Mouse (Mus musculus): ENCODE measurements around the gene Pcid2. TPM values are rescaled to one million over a fixed set of nuclear protein-coding genes. Genes with fewer than 3 reads are reported as not detected.
A peak's percentile ranks its signal among the peaks of the same experiment; 100 is the strongest.
"Not testable (repeated sequence)": the region's sequence is repeated elsewhere in the genome, so short reads cannot be mapped to it uniquely, and the experiment has no call there.

Gene Pcid2
- 46.5 and 49.9 TPM in 2 replicates for polyA plus RNA-seq (2015; fragmentation: Nextera tagmentation; extraction: Ambion mirVana)

DNA sequence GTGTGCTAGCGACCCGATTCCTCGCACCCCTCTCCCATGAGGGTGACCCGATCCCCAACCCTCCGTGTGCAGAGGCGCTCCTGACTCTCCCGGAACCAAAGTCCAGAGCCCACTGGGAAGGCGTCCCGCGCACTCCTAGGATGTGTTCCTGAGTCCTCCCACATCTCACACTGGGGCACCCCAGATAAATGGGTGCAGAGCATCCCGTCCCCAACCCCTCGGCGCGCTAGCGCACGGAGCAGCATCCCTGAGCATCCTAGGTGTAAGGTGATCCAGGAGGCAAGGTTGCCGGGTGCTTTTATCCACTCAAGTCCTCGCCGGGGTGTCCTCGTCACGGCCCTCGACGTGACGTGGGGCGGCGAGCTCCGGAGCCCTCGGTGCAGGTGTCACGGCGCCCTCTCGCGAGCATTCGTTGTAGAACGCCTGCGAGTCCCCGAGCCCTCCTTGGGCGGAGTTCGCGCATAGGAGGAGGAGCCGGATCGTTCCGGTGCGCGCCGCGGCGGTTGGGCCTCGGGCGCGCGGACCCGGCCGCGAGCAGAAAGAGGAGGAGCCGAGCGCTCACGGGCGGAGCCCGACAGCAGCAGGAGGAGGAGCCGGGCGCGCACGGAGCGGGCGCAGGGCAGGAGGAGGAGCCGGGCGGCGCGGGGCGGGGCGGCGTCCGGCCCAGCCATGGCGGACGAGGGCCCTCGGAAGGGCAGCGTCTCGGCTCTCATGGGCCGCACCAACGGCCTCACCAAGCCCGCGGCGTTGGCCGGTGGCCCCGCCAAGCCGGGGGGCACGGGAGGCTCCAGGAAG, at the start of gene Pcid2, which contains the start of gene Cul4a:
Gene Pcid2 (minus strand): TSS at position 373 of the 795 bp plus-strand sequence.
Gene Cul4a (plus strand): TSS at position 535 of the 795 bp plus-strand sequence.
- no peaks in the 10 kb centered on the region for H3K9me3 ChIP-seq (ENCODE audit: low read length)
- no peaks in the 10 kb centered on the region for H3K27me3 ChIP-seq (ENCODE audit: insufficient read depth, low read length)
- peak within 1 kb of the TSS; percentile 76 for H3K4me3 ChIP-seq (ENCODE audit: low read length)
- H3K36me3 ChIP-seq (ENCODE audit: insufficient read depth, low read length) = peaks cover 6% of the 10 kb centered on the region
- peak; percentile 96 for ATAC-seq (ENCODE audit: low FRiP score, low TSS enrichment)
- H3K27ac ChIP-seq (ENCODE audit: low read length) = peak within 1 kb of the TSS; percentile 92
- peak within 1 kb of the TSS; percentile 95 for H3K4me2 ChIP-seq (replicated peaks; ENCODE audit: low read depth, low read length)
- under 1% methylated on average over 74 of the region's 87 CpGs for WGBS
- H3K4me1 ChIP-seq (ENCODE audit: insufficient read depth, low read length) = peaks cover 30% of the 10 kb centered on the region
- peak within 1 kb of the TSS; percentile 97 for H3K9ac ChIP-seq (replicated peaks; ENCODE audit: low read length)

DNA sequence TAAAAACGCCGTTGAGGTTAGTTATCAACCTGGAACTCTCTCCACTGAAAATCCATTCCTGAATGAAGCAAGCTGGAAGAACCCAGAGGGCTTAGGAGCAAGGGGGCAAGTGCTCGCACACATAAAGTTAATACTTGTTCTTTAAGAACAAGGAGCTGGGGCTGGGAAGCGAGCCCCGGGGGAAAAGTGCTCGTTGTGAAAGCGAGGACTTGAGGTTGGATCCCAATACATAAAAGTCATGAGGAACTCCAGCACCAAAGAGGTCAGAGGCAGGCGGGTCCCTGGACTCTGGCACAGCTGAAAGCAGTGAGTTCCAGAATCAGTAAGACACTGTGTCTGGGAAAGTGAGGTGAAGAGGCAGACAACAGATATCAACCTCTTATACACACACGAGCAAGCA, 48.8 kb upstream of the Pcid2 start:
- Histone ChIP-seq H3K4me3 (ENCODE audit: low read length) (no peak overlapping the region), H3K9me3 (ENCODE audit: low read length) (no peaks in the 10 kb centered on the region; the same call in 1 of the 2 replicates), H3K36me3 (ENCODE audit: insufficient read depth, low read length) (peaks cover 3% of the 10 kb centered on the region), H3K4me1 (ENCODE audit: insufficient read depth, low read length) (peaks cover 3% of the 10 kb centered on the region; the same call in 1 of the 2 replicates), H3K27ac (ENCODE audit: low read length) (no peak overlapping the region), H3K4me2 (replicated peaks; ENCODE audit: low read depth, low read length) (no peak overlapping the region), H3K27me3 (ENCODE audit: insufficient read depth, low read length) (no peaks in the 10 kb centered on the region), H3K9ac (replicated peaks; ENCODE audit: low read length) (no peak overlapping the region)
- 70% methylated on average over 9 of the region's 9 CpGs for WGBS
- no peak for ATAC-seq (ENCODE audit: low FRiP score, low TSS enrichment)

DNA sequence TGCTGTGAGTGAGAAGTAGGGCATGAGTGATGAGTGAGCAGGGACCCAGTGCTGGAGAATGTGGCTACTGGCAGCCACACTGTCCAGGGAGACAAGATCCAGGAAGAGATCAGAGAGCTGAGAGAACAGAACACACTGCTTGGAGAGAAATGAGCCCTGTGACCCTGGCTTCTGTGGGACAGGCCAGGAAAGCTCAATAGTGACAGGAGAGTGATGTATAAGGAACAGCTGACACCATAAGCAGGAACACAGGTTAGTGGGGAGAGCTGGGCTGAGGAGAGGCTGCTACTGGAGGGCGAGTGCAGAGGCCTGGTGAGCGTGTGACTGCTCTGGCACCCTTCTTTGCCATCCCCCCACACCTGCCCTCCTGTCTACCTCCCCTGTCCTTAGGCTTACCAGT, 45.7 kb upstream of the Pcid2 start:
- peaks cover 28% of the 10 kb centered on the region for H3K36me3 ChIP-seq (ENCODE audit: insufficient read depth, low read length)
- no peak overlapping the region for H3K9ac ChIP-seq (replicated peaks; ENCODE audit: low read length)
- H3K4me1 ChIP-seq (ENCODE audit: insufficient read depth, low read length) = no peaks in the 10 kb centered on the region
- H3K4me3 ChIP-seq (ENCODE audit: low read length) = no peak overlapping the region
- ATAC-seq (ENCODE audit: low FRiP score, low TSS enrichment) = no peak
- no peak overlapping the region for H3K4me2 ChIP-seq (replicated peaks; ENCODE audit: low read depth, low read length)
- H3K27me3 ChIP-seq (ENCODE audit: insufficient read depth, low read length) = no peaks in the 10 kb centered on the region
- 85% methylated on average over 2 of the region's 2 CpGs for WGBS
- H3K27ac ChIP-seq (ENCODE audit: low read length) = no peak overlapping the region
- no peaks in the 10 kb centered on the region; the same call in 1 of the 2 replicates for H3K9me3 ChIP-seq (ENCODE audit: low read length)

DNA sequence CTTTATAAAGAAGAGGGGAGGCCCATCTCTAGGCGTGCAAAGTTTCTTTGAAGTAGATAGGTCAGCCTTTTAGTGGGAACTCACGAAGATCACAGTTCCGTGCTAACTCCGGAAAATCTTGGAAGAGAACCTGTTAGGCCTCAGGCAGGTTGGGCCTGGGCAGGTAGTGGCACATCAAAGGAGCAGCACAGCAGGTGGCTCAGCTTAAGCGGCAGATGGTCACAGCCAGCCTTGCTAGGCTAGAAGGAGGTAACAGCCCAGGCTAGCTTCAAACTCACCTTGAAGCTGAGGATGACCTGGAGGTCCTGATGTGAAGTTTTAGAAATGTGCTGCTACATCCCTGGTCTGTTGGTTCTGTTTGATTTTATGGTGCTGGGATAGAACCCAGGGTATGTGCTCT, 44.6 kb upstream of the Pcid2 start:
- Histone ChIP-seq H3K4me1 (ENCODE audit: insufficient read depth, low read length) (no peaks in the 10 kb centered on the region), H3K27ac (ENCODE audit: low read length) (no peak overlapping the region), H3K9ac (replicated peaks; ENCODE audit: low read length) (no peak overlapping the region), H3K27me3 (ENCODE audit: insufficient read depth, low read length) (no peaks in the 10 kb centered on the region), H3K9me3 (ENCODE audit: low read length) (no peaks in the 10 kb centered on the region; the same call in 1 of the 2 replicates), H3K4me3 (ENCODE audit: low read length) (no peak overlapping the region), H3K36me3 (ENCODE audit: insufficient read depth, low read length) (peaks cover 39% of the 10 kb centered on the region), H3K4me2 (replicated peaks; ENCODE audit: low read depth, low read length) (no peak overlapping the region)
- no peak for ATAC-seq (ENCODE audit: low FRiP score, low TSS enrichment)
- WGBS = 64% methylated on average over 5 of the region's 5 CpGs

DNA sequence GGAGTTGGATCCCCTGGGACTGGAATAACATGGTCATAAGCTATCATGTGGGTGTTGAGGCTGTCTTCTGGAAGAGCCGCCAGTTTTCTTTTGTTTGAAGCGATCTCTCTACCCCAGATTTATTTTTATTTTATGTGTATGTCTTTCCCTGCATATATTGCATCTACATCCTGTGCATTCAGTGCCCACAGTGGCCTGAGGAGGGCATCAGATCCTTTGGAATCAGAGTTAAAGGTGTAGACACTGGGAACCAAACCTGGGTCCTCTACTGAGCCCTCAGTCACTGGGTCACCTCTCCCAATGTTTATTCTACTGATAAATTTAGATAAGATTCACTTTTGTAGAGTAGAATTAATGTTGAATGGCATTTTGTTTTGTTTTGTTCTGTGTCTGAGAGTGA, 44.0 kb upstream of the Pcid2 start:
- ATAC-seq (ENCODE audit: low FRiP score, low TSS enrichment) = no peak
- H3K9ac ChIP-seq (replicated peaks; ENCODE audit: low read length) = no peak overlapping the region
- H3K9me3 ChIP-seq (ENCODE audit: low read length) = no peaks in the 10 kb centered on the region; the same call in 1 of the 2 replicates
- H3K4me3 ChIP-seq (ENCODE audit: low read length) = no peak overlapping the region
- H3K27me3 ChIP-seq (ENCODE audit: insufficient read depth, low read length) = no peaks in the 10 kb centered on the region
- H3K4me1 ChIP-seq (ENCODE audit: insufficient read depth, low read length) = no peaks in the 10 kb centered on the region
- WGBS = 97% methylated on average over 2 of the region's 2 CpGs
- H3K36me3 ChIP-seq (ENCODE audit: insufficient read depth, low read length) = peaks cover 45% of the 10 kb centered on the region
- H3K4me2 ChIP-seq (replicated peaks; ENCODE audit: low read depth, low read length) = no peak overlapping the region
- H3K27ac ChIP-seq (ENCODE audit: low read length) = no peak overlapping the region

DNA sequence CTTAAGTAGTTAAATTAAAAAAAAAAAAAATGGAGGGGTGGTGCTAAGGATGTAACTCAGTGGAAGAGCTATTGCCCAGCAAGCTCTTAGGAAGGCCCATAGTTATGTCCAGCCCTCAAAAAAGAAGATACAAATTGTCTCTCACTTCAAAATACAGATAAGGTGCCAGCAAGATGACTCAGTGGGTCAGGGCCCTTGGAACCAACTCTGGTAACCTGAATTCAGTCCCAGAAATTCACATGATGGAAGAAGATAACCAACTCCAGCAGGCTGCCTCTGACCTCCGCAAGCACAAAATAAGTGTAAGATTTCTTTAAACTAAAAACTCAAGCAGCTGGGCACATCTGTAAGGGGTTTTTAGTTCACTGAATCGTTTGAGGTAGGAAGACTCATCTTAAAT, 43.2 kb upstream of the Pcid2 start:
- no peaks in the 10 kb centered on the region; the same call in 1 of the 2 replicates for H3K9me3 ChIP-seq (ENCODE audit: low read length)
- no peak for ATAC-seq (ENCODE audit: low FRiP score, low TSS enrichment)

DNA sequence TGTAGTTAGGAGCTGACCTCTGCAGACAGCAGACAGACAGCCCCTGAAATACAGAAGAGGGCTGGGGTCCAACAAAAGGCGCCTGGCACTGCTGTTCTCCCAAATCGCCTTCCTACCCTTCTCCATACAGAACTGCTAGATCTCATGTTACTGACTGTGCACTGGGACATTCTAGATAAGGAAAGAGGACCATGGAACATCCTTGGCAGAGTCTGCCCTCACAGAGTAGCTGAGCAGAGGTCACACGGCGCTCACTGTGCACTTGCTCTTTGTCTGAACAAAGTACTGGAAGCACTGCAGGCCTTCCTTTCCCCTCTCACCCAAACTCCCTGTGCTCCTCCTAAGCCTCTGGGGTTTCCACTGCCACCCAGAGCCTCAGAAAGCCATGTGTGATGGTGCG, 36.4 kb upstream of the Pcid2 start:
- H3K36me3 ChIP-seq (ENCODE audit: insufficient read depth, low read length) = peaks cover 97% of the 10 kb centered on the region
- H3K9me3 ChIP-seq (ENCODE audit: low read length) = no peaks in the 10 kb centered on the region
- WGBS = 92% methylated on average over 5 of the region's 5 CpGs
- H3K9ac ChIP-seq (replicated peaks; ENCODE audit: low read length) = no peak overlapping the region
- H3K27me3 ChIP-seq (ENCODE audit: insufficient read depth, low read length) = no peaks in the 10 kb centered on the region
- no peak overlapping the region for H3K4me2 ChIP-seq (replicated peaks; ENCODE audit: low read depth, low read length)
- no peak overlapping the region for H3K27ac ChIP-seq (ENCODE audit: low read length)
- no peaks in the 10 kb centered on the region for H3K4me1 ChIP-seq (ENCODE audit: insufficient read depth, low read length)
- no peak for ATAC-seq (ENCODE audit: low FRiP score, low TSS enrichment)
- H3K4me3 ChIP-seq (ENCODE audit: low read length) = no peak overlapping the region

More for the DNA sequence above, 43.2 kb upstream of the Pcid2 start:
- H3K4me3 ChIP-seq (ENCODE audit: low read length) = no peak overlapping the region
- no peak overlapping the region for H3K27ac ChIP-seq (ENCODE audit: low read length)
- H3K4me1 ChIP-seq (ENCODE audit: insufficient read depth, low read length) = no peaks in the 10 kb centered on the region
- H3K4me2 ChIP-seq (replicated peaks; ENCODE audit: low read depth, low read length) = no peak overlapping the region
- peaks cover 51% of the 10 kb centered on the region for H3K36me3 ChIP-seq (ENCODE audit: insufficient read depth, low read length)
- WGBS = 88% methylated on average over 2 of the region's 2 CpGs
- no peak overlapping the region for H3K9ac ChIP-seq (replicated peaks; ENCODE audit: low read length)
- H3K27me3 ChIP-seq (ENCODE audit: insufficient read depth, low read length) = no peaks in the 10 kb centered on the region

DNA sequence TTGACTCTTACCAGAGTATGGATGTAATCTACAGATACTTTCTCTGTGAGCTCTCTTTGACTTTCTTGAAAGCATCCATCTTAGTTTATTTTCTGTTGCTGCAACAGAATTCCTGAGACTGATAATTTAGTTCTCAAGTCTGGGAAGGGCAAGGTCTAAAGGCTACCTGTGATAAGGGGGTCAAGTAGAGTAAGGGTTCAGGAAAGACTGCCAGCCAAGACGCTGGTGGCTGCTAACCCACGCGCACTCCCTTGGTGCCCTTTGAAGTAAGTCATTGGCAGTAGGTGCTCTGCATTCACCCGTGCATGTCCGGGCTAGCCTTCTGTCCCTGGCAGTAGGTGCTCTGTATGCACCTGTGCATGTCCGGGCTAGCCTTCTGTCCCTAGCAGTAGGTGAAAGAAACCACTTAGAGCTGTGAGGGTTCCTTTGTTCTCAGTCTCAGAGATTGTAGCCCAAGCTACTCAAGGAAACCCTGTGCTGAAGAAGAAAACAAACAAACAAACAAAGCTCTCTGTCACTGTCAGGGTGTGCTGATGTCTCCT, 34.5 kb upstream of the Pcid2 start:
- WGBS = 91% methylated on average over 6 of the region's 6 CpGs
- Histone ChIP-seq H3K27ac (ENCODE audit: low read length) (no peak overlapping the region), H3K4me3 (ENCODE audit: low read length) (no peak overlapping the region), H3K9ac (replicated peaks; ENCODE audit: low read length) (no peak overlapping the region), H3K9me3 (ENCODE audit: low read length) (no peaks in the 10 kb centered on the region), H3K27me3 (ENCODE audit: insufficient read depth, low read length) (no peaks in the 10 kb centered on the region), H3K36me3 (ENCODE audit: insufficient read depth, low read length) (peaks cover 97% of the 10 kb centered on the region), H3K4me2 (replicated peaks; ENCODE audit: low read depth, low read length) (no peak overlapping the region), H3K4me1 (ENCODE audit: insufficient read depth, low read length) (no peaks in the 10 kb centered on the region)
- ATAC-seq (ENCODE audit: low FRiP score, low TSS enrichment) = no peak

DNA sequence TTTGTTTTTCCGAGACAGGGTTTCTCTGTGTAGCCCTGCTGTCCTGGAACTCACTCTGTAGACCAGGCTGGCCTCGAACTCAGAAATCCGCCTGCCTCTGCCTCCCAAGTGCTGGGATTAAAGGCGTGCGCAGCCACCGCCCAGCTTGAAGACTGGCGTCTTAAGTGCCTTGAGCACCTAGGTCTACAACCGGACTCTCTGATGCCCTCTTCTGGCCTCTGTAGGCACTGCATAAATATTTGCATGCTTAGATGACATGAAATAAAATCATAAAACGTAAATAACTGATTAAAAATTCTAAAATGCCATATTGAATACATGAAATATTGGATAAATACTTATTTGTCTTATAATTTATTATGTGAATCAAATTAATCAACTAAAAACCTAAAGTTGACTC, 27.0 kb upstream of the Pcid2 start:
- H3K27ac ChIP-seq (ENCODE audit: low read length); H3K4me1 ChIP-seq (ENCODE audit: insufficient read depth, low read length); H3K9ac ChIP-seq (replicated peaks; ENCODE audit: low read length); ATAC-seq (ENCODE audit: low FRiP score, low TSS enrichment); H3K4me2 ChIP-seq (replicated peaks; ENCODE audit: low read depth, low read length); H3K4me3 ChIP-seq (ENCODE audit: low read length); H3K9me3 ChIP-seq (ENCODE audit: low read length); H3K27me3 ChIP-seq (ENCODE audit: insufficient read depth, low read length): not testable (repeated sequence)
- 76% methylated on average over 9 of the region's 9 CpGs for WGBS
- peaks cover 83% of the 10 kb centered on the region for H3K36me3 ChIP-seq (ENCODE audit: insufficient read depth, low read length)

DNA sequence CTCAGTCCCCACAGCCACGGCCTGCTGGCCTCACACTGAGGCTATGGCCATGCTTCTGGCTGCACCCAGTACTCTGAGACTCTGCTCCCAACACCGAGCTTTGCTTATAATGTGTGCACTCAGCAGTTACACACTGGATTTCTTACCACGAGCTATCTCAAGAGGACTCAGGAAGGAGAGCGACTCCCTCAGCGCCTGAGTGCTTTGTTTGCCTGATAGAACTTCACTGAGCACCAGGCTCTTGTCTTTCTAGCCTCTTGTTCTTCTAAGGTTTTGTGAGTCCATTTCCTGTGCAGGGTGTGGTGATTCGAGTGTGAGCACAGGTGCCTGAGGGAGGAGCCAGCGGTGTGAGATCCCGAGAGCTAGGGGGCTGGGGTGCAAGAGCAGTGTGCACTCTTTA, 19.6 kb upstream of the Pcid2 start:
- 92% methylated on average over 8 of the region's 8 CpGs for WGBS
- H3K4me3 ChIP-seq (ENCODE audit: low read length) = no peak overlapping the region
- H3K27me3 ChIP-seq (ENCODE audit: insufficient read depth, low read length) = no peaks in the 10 kb centered on the region
- H3K4me1 ChIP-seq (ENCODE audit: insufficient read depth, low read length) = no peaks in the 10 kb centered on the region
- H3K36me3 ChIP-seq (ENCODE audit: insufficient read depth, low read length) = peaks cover 60% of the 10 kb centered on the region
- no peak overlapping the region for H3K27ac ChIP-seq (ENCODE audit: low read length)
- no peak overlapping the region for H3K9ac ChIP-seq (replicated peaks; ENCODE audit: low read length)
- no peak for ATAC-seq (ENCODE audit: low FRiP score, low TSS enrichment)
- H3K9me3 ChIP-seq (ENCODE audit: low read length) = no peaks in the 10 kb centered on the region
- H3K4me2 ChIP-seq (replicated peaks; ENCODE audit: low read depth, low read length) = no peak overlapping the region
